Mouse (Mus musculus) heart, postnatal 14 days (tissue): ENCODE data around the gene Stk26. TPM values are rescaled to one million over a fixed set of nuclear protein-coding genes. Genes with fewer than 3 reads are reported as not detected.

Experiments
- DNase-seq, 2 experiments: peaks; one replicate each; pipeline ENCODE4 v3.0.0; 2021 to 2022
- intact Hi-C: fragments of 180-260 bp; cut with DNase I; formaldehyde crosslinking; loops from one replicate; pipeline ENCODE4 v1.15.1; 2025
- long read RNA-seq, 2 experiments: library from polyadenylated mRNA; stranded (forward); transcript quantifications; one replicate each; pipeline ENCODE4 v2.0.0; 2021
- total RNA-seq, 2 experiments: library from RNA; stranded (reverse); gene quantifications; 2 replicates each; pipeline ENCODE4 v1.2.3; 2021

Gene Stk26
- total RNA-seq, result 1 to 10 TPM; 2.7 to 3.2 TPM
- long read RNA-seq, experiment 1, partial matches to known transcripts, result 0 of 2 reads
- long read RNA-seq, experiment 1, other reads (novel, unspliced or antisense), result 0 of 2 reads
- long read RNA-seq, experiment 2, partial matches to known transcripts, result 1 of 2 reads
- long read RNA-seq, experiment 2, other reads (novel, unspliced or antisense), result 0 of 2 reads

GRCm38 (mm10) chrX:50840847-50841560, at the start of gene Stk26:
Gene Stk26, plus strand, starts transcription at chrX:50841047.
- peak; percentile 53 to 59 for DNase-seq
- intact Hi-C loops, result no loop called here

- intact Hi-C loops, result loop anchor here (5.0 kb wide), 1 partner anchor 1641 kb away; no protein-coding TSS in a partner anchor
- peak in 1 of 2 experiments; percentile 11 for DNase-seq
Measured at GRCm38 (mm10) chrX:50793005-50793680, 47.7 kb upstream of the Stk26 start.

- DNase-seq, result no peak
- intact Hi-C loops, result no loop called here
Measured at GRCm38 (mm10) chrX:50797798-50798197, 43.0 kb upstream of the Stk26 start.

- DNase-seq, result no peak
- intact Hi-C loops, result no loop called here
Measured at GRCm38 (mm10) chrX:50798571-50798970, 42.3 kb upstream of the Stk26 start.

GRCm38 (mm10) chrX:50799656-50800188, 41.1 kb upstream of the Stk26 start:
- intact Hi-C loops, result no loop called here
- DNase-seq, result no peak

GRCm38 (mm10) chrX:50805654-50806053, 35.2 kb upstream of the Stk26 start:
- DNase-seq, result no peak
- intact Hi-C loops, result no loop called here

- intact Hi-C loops, result no loop called here
- no peak for DNase-seq
Measured at GRCm38 (mm10) chrX:50823856-50824255, 17.0 kb upstream of the Stk26 start.

GRCm38 (mm10) chrX:50835592-50835991, 5.3 kb upstream of the Stk26 start:
- no peak for DNase-seq
- intact Hi-C loops, result no loop called here

- DNase-seq, result no peak
- intact Hi-C loops, result no loop called here
Measured at GRCm38 (mm10) chrX:50836029-50836691, 4.7 kb upstream of the Stk26 start.

GRCm38 (mm10) chrX:50841587-50841986, 740 bp downstream of the Stk26 start:
- intact Hi-C loops, result no loop called here
- DNase-seq, result peak; percentile 1

GRCm38 (mm10) chrX:50842046-50842445, 1.2 kb downstream of the Stk26 start:
- no peak for DNase-seq
- intact Hi-C loops, result no loop called here

GRCm38 (mm10) chrX:50850428-50851184, 9.8 kb downstream of the Stk26 start:
- DNase-seq, result no peak
- intact Hi-C loops, result no loop called here

- DNase-seq, result no peak
- intact Hi-C loops, result no loop called here
Measured at GRCm38 (mm10) chrX:50863771-50864170, 22.9 kb downstream of the Stk26 start.

GRCm38 (mm10) chrX:50864734-50865133, 23.9 kb downstream of the Stk26 start:
- no peak for DNase-seq
- intact Hi-C loops, result no loop called here

- intact Hi-C loops, result no loop called here
- no peak for DNase-seq
Measured at GRCm38 (mm10) chrX:50874246-50875002, 33.6 kb downstream of the Stk26 start.

GRCm38 (mm10) chrX:50887999-50888398, 47.2 kb downstream of the Stk26 start:
- intact Hi-C loops, result loop anchor here (10.0 kb wide), 1 partner anchor 213 kb away; no protein-coding TSS in a partner anchor

GRCm38 (mm10) chrX:50903497-50903896, 62.6 kb downstream of the Stk26 start:
- intact Hi-C loops, result no loop called here
- no peak for DNase-seq

More at GRCm38 (mm10) chrX:50887999-50888398, 47.2 kb downstream of the Stk26 start:
- DNase-seq, result no peak

GRCm38 (mm10) chrX:50909915-50910314, 69.1 kb downstream of the Stk26 start:
- intact Hi-C loops, result no loop called here
- DNase-seq, result no peak

GRCm38 (mm10) chrX:50917389-50917788, 76.5 kb downstream of the Stk26 start:
- intact Hi-C loops, result no loop called here

More at GRCm38 (mm10) chrX:50917389-50917788, 76.5 kb downstream of the Stk26 start:
- DNase-seq, result no peak
